Mouse (Mus musculus): Measurements from ENCODE around the gene Srsf4. TPM values are rescaled to one million over a fixed set of nuclear protein-coding genes. Genes with fewer than 3 reads are reported as not detected.

Gene Srsf4
- total and polyA plus RNA-seq, 3 experiments: 20.4 to 34.9 (median 31.9) TPM

DNA sequence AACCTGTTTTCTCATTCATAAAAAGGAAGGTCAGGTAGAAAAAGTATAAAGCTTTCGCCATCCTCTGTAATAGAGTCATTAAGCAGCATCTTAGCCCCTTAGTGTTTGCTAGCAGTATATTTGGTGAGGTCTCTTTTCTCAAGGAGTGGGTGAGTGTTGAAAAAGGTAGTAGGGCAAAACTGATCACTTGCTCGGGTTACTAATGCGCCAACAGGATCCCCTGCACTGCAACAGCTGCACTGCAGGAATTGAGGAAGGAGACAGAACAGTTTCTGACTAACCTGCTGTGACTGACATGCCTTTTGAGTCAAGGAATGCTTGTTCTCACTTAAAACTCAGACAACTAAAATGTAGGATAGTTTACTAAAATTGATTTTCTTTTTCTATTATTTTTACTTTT is 1.8 kb downstream of the Srsf4 start:
- Histone ChIP-seq H3K79me2 (replicated peaks; ENCODE audit: control insufficient read depth, insufficient read depth, low read length) (peaks cover 6% of the 10 kb centered on the region), H3K27ac (no peak overlapping the region), H3K4me1 (ENCODE audit: control insufficient read depth, insufficient read depth, low read length) (peaks cover 29% of the 10 kb centered on the region), H3K4me3 (no peak overlapping the region), H3K27me3 (ENCODE audit: control insufficient read depth, insufficient read depth, low read length) (no peaks in the 10 kb centered on the region), H3K9ac (ENCODE audit: low read depth, low read length) (0 out of 2 replicates have a peak overlapping the region, but pooled peaks have one; percentile 28), H3K36me3 (ENCODE audit: control insufficient read depth, insufficient read depth, low read length) (peaks cover 33% of the 10 kb centered on the region)
- intact Hi-C loops (cut with DNase I): loop anchor here (2.0 kb wide), 1 partner anchor 40 kb away; no protein-coding TSS in a partner anchor
- WGBS: 35% methylated on average over 3 of the region's 3 CpGs
- TF ChIP-seq CTCF (IDR thresholded peaks at IDR 0.05): no peak
- no peak for TF ChIP-seq EP300 (IDR thresholded peaks at IDR 0.05; ENCODE audit: insufficient read depth, low read depth, low read length)
- TF ChIP-seq POLR2A (IDR thresholded peaks at IDR 0.05; ENCODE audit: insufficient read depth, low read depth, low read length): no peak
- no peak for DNase-seq

DNA sequence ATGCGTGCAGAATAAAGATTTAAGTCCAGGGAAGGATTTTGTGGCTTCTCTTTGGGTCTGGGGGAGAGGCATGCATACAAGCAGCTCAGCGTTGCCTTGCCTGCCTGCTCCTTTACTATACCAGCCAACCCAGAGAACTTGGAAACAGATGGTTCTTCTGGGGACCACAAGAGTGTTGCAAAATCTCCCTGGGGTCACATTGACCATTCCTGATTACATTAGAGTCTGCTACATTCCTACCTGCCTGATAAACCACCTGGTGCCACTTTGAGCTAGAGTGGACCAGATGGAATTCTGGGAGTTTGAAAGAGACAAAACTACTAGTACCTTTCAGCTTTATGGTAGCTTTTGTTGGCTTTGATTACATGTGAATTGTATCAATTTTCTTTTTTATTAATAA is 3.4 kb downstream of the Srsf4 start:
- Histone ChIP-seq H3K79me2 (replicated peaks; ENCODE audit: control insufficient read depth, insufficient read depth, low read length) (peaks cover 10% of the 10 kb centered on the region), H3K4me1 (ENCODE audit: control insufficient read depth, insufficient read depth, low read length) (peaks cover 36% of the 10 kb centered on the region), H3K4me3 (no peak overlapping the region), H3K27me3 (ENCODE audit: control insufficient read depth, insufficient read depth, low read length) (no peaks in the 10 kb centered on the region), H3K27ac (no peak overlapping the region), H3K9ac (ENCODE audit: low read depth, low read length) (no peak overlapping the region), H3K36me3 (ENCODE audit: control insufficient read depth, insufficient read depth, low read length) (peaks cover 45% of the 10 kb centered on the region)
- intact Hi-C loops (cut with DNase I): no loop called here
- WGBS: 51% methylated on average over 2 of the region's 2 CpGs
- no peak for DNase-seq
- TF ChIP-seq POLR2A (IDR thresholded peaks at IDR 0.05; ENCODE audit: insufficient read depth, low read depth, low read length) (no peak), CTCF (IDR thresholded peaks at IDR 0.05) (no peak)

- no peak overlapping the region for H3K27ac ChIP-seq
- 26% methylated on average over 1 of the region's 1 CpGs for WGBS
- H3K79me2 ChIP-seq (replicated peaks; ENCODE audit: control insufficient read depth, insufficient read depth, low read length): peaks cover 12% of the 10 kb centered on the region
- intact Hi-C loops (cut with DNase I): no loop called here
- no peak for TF ChIP-seq CTCF (IDR thresholded peaks at IDR 0.05)
- no peak for TF ChIP-seq POLR2A (IDR thresholded peaks at IDR 0.05; ENCODE audit: insufficient read depth, low read depth, low read length)
- no peak for TF ChIP-seq EP300 (IDR thresholded peaks at IDR 0.05; ENCODE audit: insufficient read depth, low read depth, low read length)
- H3K4me3 ChIP-seq: no peak overlapping the region
- H3K36me3 ChIP-seq (ENCODE audit: control insufficient read depth, insufficient read depth, low read length): peaks cover 61% of the 10 kb centered on the region
- no peaks in the 10 kb centered on the region for H3K27me3 ChIP-seq (ENCODE audit: control insufficient read depth, insufficient read depth, low read length)
- H3K9ac ChIP-seq (ENCODE audit: low read depth, low read length): no peak overlapping the region; the same call in 1 of the 2 replicates
- DNase-seq: no peak
- H3K4me1 ChIP-seq (ENCODE audit: control insufficient read depth, insufficient read depth, low read length): peaks cover 49% of the 10 kb centered on the region
Measured at GRCm38 (mm10) chr4:131879692-131880091, 6.3 kb downstream of the Srsf4 start.

- DNase-seq: no peak
- WGBS: 46% methylated on average over 7 of the region's 7 CpGs
- intact Hi-C loops (cut with DNase I): no loop called here
- no peak for TF ChIP-seq POLR2A (IDR thresholded peaks at IDR 0.05; ENCODE audit: insufficient read depth, low read depth, low read length)
- no peak for TF ChIP-seq EP300 (IDR thresholded peaks at IDR 0.05; ENCODE audit: insufficient read depth, low read depth, low read length)
- TF ChIP-seq CTCF (IDR thresholded peaks at IDR 0.05): no peak
- Histone ChIP-seq H3K9ac (ENCODE audit: low read depth, low read length) (peak overlapping the region; percentile 20; the same call in 1 of the 2 replicates), H3K27me3 (ENCODE audit: control insufficient read depth, insufficient read depth, low read length) (no peaks in the 10 kb centered on the region), H3K4me1 (ENCODE audit: control insufficient read depth, insufficient read depth, low read length) (peaks cover 48% of the 10 kb centered on the region), H3K27ac (no peak overlapping the region), H3K4me3 (no peak overlapping the region), H3K36me3 (ENCODE audit: control insufficient read depth, insufficient read depth, low read length) (peaks cover 56% of the 10 kb centered on the region), H3K79me2 (replicated peaks; ENCODE audit: control insufficient read depth, insufficient read depth, low read length) (peaks cover 15% of the 10 kb centered on the region)
Measured at GRCm38 (mm10) chr4:131881306-131881705, 7.9 kb downstream of the Srsf4 start.

DNA sequence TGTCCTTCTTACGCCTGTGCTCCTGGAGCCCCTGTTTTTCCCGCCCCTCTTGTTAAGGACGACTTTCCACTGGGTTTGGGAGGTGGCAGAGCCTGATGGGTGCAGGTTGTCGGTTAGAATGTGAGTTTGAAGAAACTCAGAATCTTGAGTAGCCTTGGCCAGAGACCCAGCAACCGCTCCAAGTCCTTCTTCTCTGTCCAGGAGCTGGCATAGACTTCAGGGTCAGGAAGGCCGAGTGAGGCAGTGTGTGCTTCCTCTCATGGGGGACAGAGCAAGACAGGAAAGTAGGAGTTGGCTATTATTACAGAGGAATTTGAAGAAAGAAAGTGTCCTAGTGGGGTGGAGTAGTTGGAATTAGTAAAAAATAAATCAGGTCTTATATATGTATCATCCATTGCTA is 10.2 kb downstream of the Srsf4 start:
- Histone ChIP-seq H3K36me3 (ENCODE audit: control insufficient read depth, insufficient read depth, low read length) (peaks cover 47% of the 10 kb centered on the region), H3K27ac (no peak overlapping the region), H3K4me1 (ENCODE audit: control insufficient read depth, insufficient read depth, low read length) (peaks cover 38% of the 10 kb centered on the region), H3K4me3 (no peak overlapping the region), H3K9ac (ENCODE audit: low read depth, low read length) (no peak overlapping the region), H3K79me2 (replicated peaks; ENCODE audit: control insufficient read depth, insufficient read depth, low read length) (peaks cover 14% of the 10 kb centered on the region), H3K27me3 (ENCODE audit: control insufficient read depth, insufficient read depth, low read length) (no peaks in the 10 kb centered on the region)
- intact Hi-C loops (cut with DNase I): no loop called here
- TF ChIP-seq EP300 (IDR thresholded peaks at IDR 0.05; ENCODE audit: insufficient read depth, low read depth, low read length): no peak
- TF ChIP-seq CTCF (IDR thresholded peaks at IDR 0.05): no peak
- TF ChIP-seq POLR2A (IDR thresholded peaks at IDR 0.05; ENCODE audit: insufficient read depth, low read depth, low read length): no peak
- WGBS: 34% methylated on average over 6 of the region's 6 CpGs
- peak in 1 of 2 experiments; percentile 29 for DNase-seq

GRCm38 (mm10) chr4:131885376-131885775 is 12.0 kb downstream of the Srsf4 start:
- no peak overlapping the region for H3K4me3 ChIP-seq
- peaks cover 33% of the 10 kb centered on the region for H3K4me1 ChIP-seq (ENCODE audit: control insufficient read depth, insufficient read depth, low read length)
- H3K79me2 ChIP-seq (replicated peaks; ENCODE audit: control insufficient read depth, insufficient read depth, low read length): peaks cover 12% of the 10 kb centered on the region
- 39% methylated on average over 6 of the region's 6 CpGs for WGBS
- intact Hi-C loops (cut with DNase I): no loop called here
- no peak overlapping the region for H3K9ac ChIP-seq (ENCODE audit: low read depth, low read length)
- DNase-seq: peak in 1 of 2 experiments; percentile 39
- H3K36me3 ChIP-seq (ENCODE audit: control insufficient read depth, insufficient read depth, low read length): peaks cover 39% of the 10 kb centered on the region
- H3K27me3 ChIP-seq (ENCODE audit: control insufficient read depth, insufficient read depth, low read length): no peaks in the 10 kb centered on the region
- TF ChIP-seq EP300 (IDR thresholded peaks at IDR 0.05; ENCODE audit: insufficient read depth, low read depth, low read length): no peak
- TF ChIP-seq POLR2A (IDR thresholded peaks at IDR 0.05; ENCODE audit: insufficient read depth, low read depth, low read length): no peak
- TF ChIP-seq CTCF (IDR thresholded peaks at IDR 0.05): no peak
- H3K27ac ChIP-seq: peak overlapping the region; percentile 26
